Mouse (Mus musculus) right cerebral cortex, adult 2 months (tissue): ENCODE measurements around the gene Zbtb16.

Experiments
- DNase-seq, 2 experiments: peaks; one replicate each; pipeline ENCODE4 v3.0.0; 2021 to 2022; ENCODE audit warnings: low spot score in 2 of 2

Zbtb16 gene

GRCm38 (mm10) chr9:48835631-48836565, at the start of gene Zbtb16:
Gene Zbtb16 (minus strand): TSS chr9:48836222.
- DNase-seq, result peak; percentile 67 to 77

DNA sequence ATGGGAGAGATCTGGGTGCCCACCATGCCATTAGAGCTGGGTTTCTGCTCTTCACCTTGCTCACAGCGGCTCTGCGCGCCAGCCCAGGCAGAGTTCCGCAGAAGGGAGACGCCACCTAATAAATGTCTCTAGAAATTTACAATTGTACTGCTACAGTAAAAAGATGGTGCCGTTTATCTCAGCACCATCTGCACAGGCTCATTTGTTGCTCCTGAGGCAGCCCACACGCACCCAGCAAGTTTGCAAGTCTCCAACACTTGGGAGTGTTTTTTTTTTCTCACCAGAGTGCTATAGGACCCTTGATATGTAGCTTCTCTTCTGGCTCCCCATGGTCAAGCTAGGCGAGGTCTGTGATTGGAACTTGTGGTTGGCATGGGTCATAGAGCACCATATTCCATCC, 36.9 kb upstream of the Zbtb16 start:
- DNase-seq, result peak; percentile 26 to 37

GRCm38 (mm10) chr9:48866523-48867121, 30.6 kb upstream of the Zbtb16 start:
- DNase-seq, result no peak

DNA sequence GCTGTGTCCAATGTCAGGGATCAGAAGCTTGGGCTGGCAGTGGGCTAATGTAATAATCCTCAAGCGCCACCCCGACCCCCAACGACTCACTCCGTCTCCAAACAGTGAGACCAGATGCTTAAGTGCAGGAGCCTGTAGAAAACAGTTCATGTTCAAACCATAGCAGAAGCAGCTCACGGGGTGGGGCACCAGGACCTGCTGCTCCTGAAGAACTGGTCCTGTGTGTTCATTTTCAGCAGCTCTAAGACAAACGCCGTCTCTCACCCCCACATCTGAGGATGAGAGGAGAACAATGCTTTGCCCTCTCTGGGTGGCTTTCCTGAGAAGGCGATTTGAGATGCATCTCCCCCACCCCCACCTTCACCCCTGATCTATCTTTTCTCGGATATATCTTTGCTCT, 29.2 kb upstream of the Zbtb16 start:
- DNase-seq, result no peak

DNA sequence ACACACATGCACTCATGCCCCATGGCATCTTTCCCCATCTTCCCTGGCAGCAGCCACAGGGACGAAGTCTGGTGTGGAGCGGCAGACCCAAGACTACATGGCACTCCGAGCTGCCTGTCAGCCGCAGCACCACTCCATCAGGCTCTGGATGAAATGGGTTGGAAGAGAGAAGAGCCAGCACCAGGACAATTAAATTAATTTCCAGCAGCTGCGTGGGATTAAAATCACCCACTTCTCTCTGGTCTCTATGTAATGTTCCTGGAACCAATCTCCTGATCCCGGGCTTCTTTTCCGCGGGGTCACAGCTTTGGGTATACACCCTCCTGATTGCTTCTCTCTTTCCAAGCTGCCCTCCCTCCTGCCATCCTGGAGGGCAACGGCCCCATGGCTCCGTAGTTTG, 25.5 kb upstream of the Zbtb16 start:
- DNase-seq, result no peak

DNA sequence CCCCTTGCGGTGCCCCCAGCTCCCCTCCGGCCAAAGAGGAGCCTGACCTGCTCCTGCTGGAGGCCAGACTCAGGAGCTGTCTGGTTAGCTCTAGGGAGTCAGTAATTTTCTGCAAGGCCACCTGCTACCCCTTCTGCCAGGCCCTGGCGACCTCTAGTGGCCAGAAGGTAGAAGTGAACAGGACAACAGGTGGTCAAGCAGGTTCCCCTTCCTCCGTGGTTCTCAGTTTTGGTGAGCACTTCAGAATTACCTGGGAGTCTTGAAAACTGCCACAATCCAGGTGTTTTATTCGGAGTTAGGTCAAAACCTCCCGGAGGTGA, 24.5 kb upstream of the Zbtb16 start:
- peak; percentile 64 to 75 for DNase-seq

DNA sequence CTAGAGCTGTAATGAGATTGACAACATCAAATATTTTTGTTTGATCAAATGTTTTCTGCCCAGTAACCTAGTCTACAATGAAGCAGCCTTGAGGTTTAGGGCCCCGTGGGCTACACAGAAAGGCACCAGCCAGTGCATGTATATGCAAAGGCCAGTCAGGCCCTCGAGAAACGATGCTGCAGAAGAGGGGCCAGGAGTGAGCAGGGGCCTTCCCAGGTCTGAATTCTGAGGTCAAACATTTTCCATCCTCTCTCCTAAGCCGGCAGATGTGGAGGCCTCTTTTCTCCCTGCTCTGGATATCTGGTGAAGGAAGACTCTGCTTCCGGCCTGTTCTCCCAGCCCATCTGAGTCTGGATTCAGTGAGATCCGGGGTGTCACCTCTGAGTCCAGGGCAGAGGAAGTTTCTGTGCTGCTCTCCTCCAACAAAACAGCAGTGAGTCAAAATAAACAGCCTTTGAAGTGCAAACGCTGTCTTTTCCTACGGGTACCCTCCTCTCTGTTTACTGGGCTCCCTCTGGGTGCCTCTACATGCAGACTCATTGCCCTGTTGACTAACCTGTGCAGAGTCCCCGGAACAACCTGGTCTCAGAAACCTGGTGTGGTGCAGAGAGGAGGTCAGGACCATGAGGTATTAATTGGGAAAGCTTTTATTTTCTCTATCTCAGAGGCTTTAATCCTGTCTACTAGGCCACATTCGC, 24.0 kb upstream of the Zbtb16 start:
- DNase-seq, result no peak

DNA sequence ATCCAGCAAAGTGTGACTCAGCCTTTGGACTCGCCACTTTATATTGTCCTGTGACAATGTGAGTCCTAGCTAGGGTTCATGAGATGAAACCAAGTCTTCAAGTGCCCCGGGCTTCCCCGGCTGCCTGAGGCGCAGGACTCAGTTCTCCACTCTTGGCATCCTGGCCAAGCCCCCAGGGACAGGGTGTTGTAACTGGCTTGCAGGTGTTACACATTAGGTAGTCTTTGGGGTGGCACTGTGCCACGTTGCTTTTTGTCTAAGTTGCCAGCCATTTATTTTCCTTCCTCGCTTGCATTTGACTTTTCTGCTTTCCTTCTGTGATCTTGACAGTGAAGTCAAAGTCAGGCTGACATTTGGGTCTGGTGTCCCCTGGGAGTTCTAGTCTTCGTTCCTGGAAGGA, 21.9 kb upstream of the Zbtb16 start:
- no peak for DNase-seq

- no peak for DNase-seq
These were observed 20.2 kb upstream of the Zbtb16 start for GRCm38 (mm10) chr9:48856240-48856639.

- DNase-seq, result no peak
These were observed 13.5 kb upstream of the Zbtb16 start for GRCm38 (mm10) chr9:48849531-48849930.

DNA sequence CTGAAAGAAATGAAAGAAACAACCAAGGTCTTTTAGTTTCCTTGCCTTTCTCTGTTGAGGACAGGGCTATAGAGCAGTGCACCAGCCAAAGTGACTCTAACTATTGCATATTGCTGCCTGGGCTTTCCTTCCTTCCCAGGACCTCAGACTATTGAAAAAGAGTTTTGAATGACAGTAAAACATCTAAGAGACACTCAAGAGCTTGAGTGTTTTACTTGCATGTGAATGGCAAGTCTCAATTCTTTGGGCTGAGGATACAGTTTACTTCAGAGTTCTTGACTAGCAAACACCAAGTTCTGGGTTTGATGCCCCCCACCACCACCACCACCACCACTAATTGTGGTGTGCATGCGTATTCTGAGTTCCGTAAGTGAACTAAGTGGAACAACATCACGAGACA, 3.5 kb upstream of the Zbtb16 start:
- no peak for DNase-seq

DNA sequence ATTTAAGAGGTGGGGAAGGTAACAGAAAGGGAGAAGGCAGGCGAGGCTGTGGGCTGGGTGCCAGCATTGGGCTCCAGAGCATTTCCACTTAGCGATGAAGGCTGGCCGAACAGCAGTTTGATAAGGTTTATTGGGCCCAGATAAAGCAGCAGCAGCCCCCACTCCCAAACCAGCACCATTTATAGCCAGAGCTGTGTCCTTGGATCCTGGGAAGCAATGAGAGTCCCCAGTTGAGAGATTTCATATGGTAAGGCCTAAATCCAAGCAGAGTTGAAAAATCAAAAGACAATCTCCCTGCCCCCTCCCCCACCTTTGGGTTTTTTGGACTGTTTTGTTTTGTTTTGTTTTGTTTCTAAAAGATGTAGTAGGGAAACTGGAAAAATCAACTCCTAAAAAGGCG, 2.3 kb upstream of the Zbtb16 start:
- no peak for DNase-seq

- DNase-seq, result no peak
These were observed 1.2 kb upstream of the Zbtb16 start for GRCm38 (mm10) chr9:48837181-48837580.

- DNase-seq, result no peak
These were observed 526 bp upstream of the Zbtb16 start for GRCm38 (mm10) chr9:48836566-48836930.

DNA sequence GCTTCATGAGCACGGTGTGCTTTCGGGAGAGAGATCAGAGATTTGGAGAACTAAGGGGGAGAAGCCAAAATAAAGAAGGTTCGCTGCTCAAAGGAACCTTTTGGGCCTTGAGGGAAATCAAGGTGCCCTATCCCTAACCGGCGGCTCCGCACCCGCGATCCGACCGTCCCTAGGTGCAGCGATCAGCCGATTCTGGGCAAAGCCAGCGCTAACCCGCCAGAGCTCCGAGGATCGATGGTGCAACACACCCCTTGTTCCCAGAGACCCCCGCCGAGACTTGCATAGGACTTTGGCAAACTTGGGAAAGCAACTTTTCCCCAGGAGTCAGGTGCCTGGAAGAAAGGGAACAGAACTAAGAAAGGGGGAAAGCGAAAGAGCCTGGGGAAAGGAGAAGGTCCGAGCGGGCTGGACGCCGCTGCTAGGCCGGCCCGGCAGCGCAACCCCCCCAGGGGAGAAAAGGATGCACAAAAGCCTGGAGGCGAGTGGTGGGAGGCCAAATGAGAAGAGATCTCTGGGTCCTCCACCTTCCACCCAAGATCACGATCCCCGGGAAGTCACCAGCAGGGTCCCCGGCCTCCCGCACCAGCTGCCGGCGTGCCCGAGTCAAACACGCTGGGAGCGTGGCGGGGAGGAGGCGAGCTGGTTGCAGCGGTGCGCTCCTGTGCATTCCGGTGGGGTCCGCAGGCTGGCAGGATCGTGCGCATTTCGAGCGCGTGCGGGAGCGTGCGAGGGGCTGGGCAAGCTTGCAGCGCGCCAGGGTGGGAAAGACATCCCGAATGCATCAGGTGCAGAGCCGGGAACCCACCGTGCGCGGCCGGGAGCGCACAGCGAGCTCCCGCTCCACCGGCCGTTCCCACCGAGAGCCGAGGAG, 1.2 kb downstream of the Zbtb16 start:
- peak in 1 of 2 experiments; percentile 46 for DNase-seq

- DNase-seq, result no peak
These were observed 2.0 kb downstream of the Zbtb16 start for GRCm38 (mm10) chr9:48834006-48834405.

GRCm38 (mm10) chr9:48833493-48833892, 2.5 kb downstream of the Zbtb16 start:
- DNase-seq, result no peak

DNA sequence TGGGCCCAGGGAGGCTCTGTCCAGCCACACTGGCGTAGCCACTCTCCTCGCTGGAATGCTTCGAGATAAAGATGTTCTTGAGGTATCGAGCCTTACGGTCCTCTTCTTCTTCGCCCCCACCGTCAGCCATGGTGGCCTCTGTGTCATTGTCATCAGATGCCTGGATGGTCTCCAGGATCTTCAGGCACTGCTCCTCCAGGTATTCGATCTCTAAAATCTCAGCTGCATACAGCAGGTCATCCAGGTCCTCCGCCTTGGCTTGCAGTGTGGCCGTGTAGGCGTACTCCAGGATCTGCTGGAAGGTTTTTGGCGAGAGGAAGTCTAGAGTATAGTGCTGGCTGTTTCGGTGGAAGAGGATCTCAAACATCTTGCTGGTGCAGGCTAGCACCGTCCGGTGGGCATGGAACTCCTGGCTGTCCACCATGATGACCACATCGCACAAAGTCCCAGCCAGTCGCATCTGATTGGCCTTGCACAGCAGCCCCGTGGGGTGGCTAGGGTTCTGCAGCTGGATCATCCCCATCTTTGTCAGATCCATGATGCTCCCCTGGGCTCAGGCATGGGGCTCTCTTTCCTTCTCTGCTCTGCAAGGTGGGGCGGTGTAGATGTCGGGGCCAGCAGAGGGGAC, 3.4 kb downstream of the Zbtb16 start:
- DNase-seq, result no peak

GRCm38 (mm10) chr9:48831560-48832460, 4.2 kb downstream of the Zbtb16 start:
- DNase-seq, result no peak

DNA sequence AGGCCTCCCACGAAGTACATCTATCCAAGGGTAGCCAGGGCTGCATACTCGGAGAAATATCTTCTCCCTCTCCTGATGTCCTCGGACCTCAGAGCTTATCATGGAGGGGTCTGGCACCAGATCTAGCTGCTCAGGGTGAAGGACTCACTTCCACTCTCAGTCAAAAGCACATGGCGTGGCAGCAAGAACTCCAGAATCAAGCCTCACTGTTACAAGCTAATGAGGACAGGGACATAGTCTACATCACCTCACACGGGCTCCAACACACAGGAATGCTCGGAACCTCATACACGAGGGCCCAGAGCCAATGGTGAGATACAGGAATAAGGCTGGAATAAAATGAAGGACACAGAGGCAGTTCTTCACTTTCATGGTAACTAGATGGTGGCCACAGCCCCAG, 7.2 kb downstream of the Zbtb16 start:
- DNase-seq, result no peak
